Mouse (Mus musculus): ENCODE measurements around the gene Kitl. TPM values are rescaled to one million over a fixed set of nuclear protein-coding genes. Genes with fewer than 3 reads are reported as not detected.

The Kitl gene
- polyA plus RNA-seq, 1 experiment from 2014 or later: 8.2 TPM

- Histone ChIP-seq H3K9me3 (no peaks in the 10 kb centered on the region), H3K9ac (replicated peaks) (no peak overlapping the region), H3K27ac (no peak overlapping the region), H3K27me3 (no peaks in the 10 kb centered on the region), H3K4me3 (replicated peaks) (no peak overlapping the region), H3K36me3 (no peaks in the 10 kb centered on the region), H3K4me2 (no peak overlapping the region), H3K4me1 (replicated peaks) (no peaks in the 10 kb centered on the region)
- WGBS: 69% methylated on average over 23 of the region's 23 CpGs
- no peak for ATAC-seq (ENCODE audit: insufficient number of reproducible peaks, insufficient read depth, low FRiP score, low TSS enrichment, low read depth)
These were observed 112.7 kb downstream of the Kitl start for GRCm38 (mm10) chr10:100127837-100128743.

- ATAC-seq (ENCODE audit: insufficient number of reproducible peaks, insufficient read depth, low FRiP score, low TSS enrichment, low read depth): no peak
- no peak overlapping the region for H3K4me2 ChIP-seq
- WGBS: 78% methylated on average over 4 of the region's 4 CpGs
- no peaks in the 10 kb centered on the region for H3K27me3 ChIP-seq
- H3K27ac ChIP-seq: no peak overlapping the region
- no peak overlapping the region for H3K9ac ChIP-seq (replicated peaks)
- H3K4me3 ChIP-seq (replicated peaks): no peak overlapping the region
- no peaks in the 10 kb centered on the region for H3K9me3 ChIP-seq
- H3K4me1 ChIP-seq (replicated peaks): no peaks in the 10 kb centered on the region
- H3K36me3 ChIP-seq: no peaks in the 10 kb centered on the region
These were observed 116.2 kb downstream of the Kitl start for GRCm38 (mm10) chr10:100131657-100132056.

- ATAC-seq (ENCODE audit: insufficient number of reproducible peaks, insufficient read depth, low FRiP score, low TSS enrichment, low read depth): no peak
- no peaks in the 10 kb centered on the region for H3K4me1 ChIP-seq (replicated peaks)
- H3K27me3 ChIP-seq: no peaks in the 10 kb centered on the region
- H3K4me3 ChIP-seq (replicated peaks): no peak overlapping the region
- H3K4me2 ChIP-seq: no peak overlapping the region
- no peak overlapping the region for H3K9ac ChIP-seq (replicated peaks)
- WGBS: 77% methylated on average over 1 of the region's 1 CpGs
- H3K36me3 ChIP-seq: no peaks in the 10 kb centered on the region
- H3K27ac ChIP-seq: no peak overlapping the region
- no peaks in the 10 kb centered on the region for H3K9me3 ChIP-seq
These were observed 116.9 kb downstream of the Kitl start for GRCm38 (mm10) chr10:100132304-100132703.

GRCm38 (mm10) chr10:100138552-100138951 lies 123.1 kb downstream of the Kitl start:
- H3K36me3 ChIP-seq: no peaks in the 10 kb centered on the region
- no peaks in the 10 kb centered on the region for H3K4me1 ChIP-seq (replicated peaks)
- WGBS: 79% methylated on average over 3 of the region's 3 CpGs
- no peaks in the 10 kb centered on the region for H3K9me3 ChIP-seq
- ATAC-seq (ENCODE audit: insufficient number of reproducible peaks, insufficient read depth, low FRiP score, low TSS enrichment, low read depth): no peak
- no peak overlapping the region for H3K4me2 ChIP-seq
- H3K27me3 ChIP-seq: no peaks in the 10 kb centered on the region
- no peak overlapping the region for H3K27ac ChIP-seq
- H3K4me3 ChIP-seq (replicated peaks): no peak overlapping the region
- H3K9ac ChIP-seq (replicated peaks): no peak overlapping the region

- H3K36me3 ChIP-seq: no peaks in the 10 kb centered on the region
- 90% methylated on average over 6 of the region's 6 CpGs for WGBS
- H3K4me3 ChIP-seq (replicated peaks): no peak overlapping the region
- no peak overlapping the region for H3K4me2 ChIP-seq
- no peaks in the 10 kb centered on the region for H3K4me1 ChIP-seq (replicated peaks)
- H3K9ac ChIP-seq (replicated peaks): no peak overlapping the region
- no peaks in the 10 kb centered on the region for H3K9me3 ChIP-seq
- H3K27me3 ChIP-seq: no peaks in the 10 kb centered on the region
- H3K27ac ChIP-seq: no peak overlapping the region
- ATAC-seq (ENCODE audit: insufficient number of reproducible peaks, insufficient read depth, low FRiP score, low TSS enrichment, low read depth): no peak
These were observed 132.7 kb downstream of the Kitl start for GRCm38 (mm10) chr10:100148123-100148522.

Small RNA genes lying within 50 kb of the gene (microRNA-seq; reads per million reads assigned to microRNA genes)
- gene Gm22918 (not detected), gene Gm25287 (not detected)

Measured in limb, embryonic 12.5 days (tissue).